Comparison of ENCODE assay signal across 8 mouse cellular contexts in genomic region chr13:113292975-113293706, GRCm38 (mm10). TPM values are rescaled to one million over a fixed set of nuclear protein-coding genes. Genes with fewer than 3 reads are reported as not detected.
DNase-seq lines count a peak whose midpoint lies in the region; ATAC-seq and TF ChIP-seq lines count a peak whose summit lies in the region.

Gene BC067074, plus strand, starts transcription at chr13:113293159.

- no peak within 1 kb of the TSS for H3K27ac ChIP-seq in testis, adult 2 months (ENCODE audit: control insufficient read depth, insufficient read depth, low read depth, low read length)
- H3K27ac ChIP-seq in forebrain, embryonic 12.5 days = no peak within 1 kb of the TSS
- no peak within 1 kb of the TSS for H3K27ac ChIP-seq in hindbrain, postnatal 0 days
- H3K27ac ChIP-seq in liver, postnatal 0 days (ENCODE audit: low read depth) = no peak within 1 kb of the TSS

- H3K27me3 ChIP-seq in testis, adult 2 months (ENCODE audit: control insufficient read depth, insufficient read depth, low read length) = no peaks in the 10 kb centered on the region
- H3K27me3 ChIP-seq in forebrain, embryonic 12.5 days = peaks cover 32% of the 10 kb centered on the region
- no peaks in the 10 kb centered on the region for H3K27me3 ChIP-seq in hindbrain, postnatal 0 days (ENCODE audit: insufficient read depth, low read length)
- H3K27me3 ChIP-seq in liver, postnatal 0 days (ENCODE audit: insufficient read depth, low read length) = peaks cover 27% of the 10 kb centered on the region

- H3K4me1 ChIP-seq in testis, adult 2 months (ENCODE audit: control insufficient read depth, insufficient read depth, low read length) = peaks cover 7% of the 10 kb centered on the region
- H3K4me1 ChIP-seq in forebrain, embryonic 12.5 days = peaks cover 12% of the 10 kb centered on the region
- H3K4me1 ChIP-seq in hindbrain, postnatal 0 days (ENCODE audit: insufficient read depth, low read length) = no peaks in the 10 kb centered on the region
- no peaks in the 10 kb centered on the region for H3K4me1 ChIP-seq in liver, postnatal 0 days (ENCODE audit: insufficient read depth)

- peak within 1 kb of the TSS; percentile 74 for H3K9ac ChIP-seq in forebrain, embryonic 12.5 days
- peak within 1 kb of the TSS; percentile 66 for H3K9ac ChIP-seq in hindbrain, postnatal 0 days (replicated peaks; ENCODE audit: low read length)
- H3K9ac ChIP-seq in liver, postnatal 0 days (replicated peaks) = peak within 1 kb of the TSS; percentile 44; the same call in 1 of the 2 replicates

- no peaks in the 10 kb centered on the region for H3K9me3 ChIP-seq in forebrain, embryonic 12.5 days
- no peaks in the 10 kb centered on the region for H3K9me3 ChIP-seq in hindbrain, postnatal 0 days (ENCODE audit: low read length)
- H3K9me3 ChIP-seq in liver, postnatal 0 days (ENCODE audit: low read length) = no peaks in the 10 kb centered on the region

- TF ChIP-seq POLR2A in testis, adult 2 months (IDR thresholded peaks at IDR 0.05; ENCODE audit: control insufficient read depth, low read depth, low read length) = no peak

- TF ChIP-seq EP300 in liver, postnatal 0 days (IDR thresholded peaks at IDR 0.05; ENCODE audit: low read depth) = no peak

- no peak for DNase-seq in testis, postnatal 14 days (ENCODE audit: low spot score)
- peak; percentile 61 for DNase-seq in hindbrain, postnatal 0 days (ENCODE audit: low spot score)
- DNase-seq in liver, postnatal 0 days = peak; percentile 38
- DNase-seq in ovary, postnatal 36 days (ENCODE audit: low spot score) = peak; percentile 37
- no peak for DNase-seq in c-Kit-positive CD71-positive TER-119-positive erythroid progenitor cells, embryonic 14.5 days (ENCODE audit: low spot score)

- H3K4me3 ChIP-seq in testis, adult 2 months (ENCODE audit: control insufficient read depth, low read depth, low read length) = peak within 1 kb of the TSS; percentile 21
- H3K4me3 ChIP-seq in forebrain, embryonic 12.5 days (replicated peaks) = peak within 1 kb of the TSS; percentile 68
- peak within 1 kb of the TSS; percentile 62 for H3K4me3 ChIP-seq in hindbrain, postnatal 0 days (ENCODE audit: low read length)
- peak within 1 kb of the TSS; percentile 53 for H3K4me3 ChIP-seq in liver, postnatal 0 days (ENCODE audit: low read depth, low read length)

- under 1% methylated on average over 68 of the region's 75 CpGs for WGBS in forebrain, embryonic 12.5 days
- WGBS in hindbrain, postnatal 0 days = 1% methylated on average over 72 of the region's 75 CpGs
- WGBS in liver, postnatal 0 days (ENCODE audit: insufficient replicate concordance) = 4% methylated on average over 36 of the region's 75 CpGs

- H3K36me3 ChIP-seq in testis, adult 2 months (ENCODE audit: control insufficient read depth, insufficient read depth, low read length) = no peaks in the 10 kb centered on the region
- no peaks in the 10 kb centered on the region for H3K36me3 ChIP-seq in forebrain, embryonic 12.5 days (replicated peaks)
- H3K36me3 ChIP-seq in hindbrain, postnatal 0 days (ENCODE audit: insufficient read depth, low read length) = no peaks in the 10 kb centered on the region
- H3K36me3 ChIP-seq in liver, postnatal 0 days (replicated peaks; ENCODE audit: insufficient read depth, low read length) = no peaks in the 10 kb centered on the region

- no peak for TF ChIP-seq CTCF in testis, adult 2 months (IDR thresholded peaks at IDR 0.05; ENCODE audit: control insufficient read depth, insufficient read depth, insufficient replicate concordance, low read depth, low read length)
- TF ChIP-seq CTCF in hindbrain, postnatal 0 days (IDR thresholded peaks at IDR 0.05; ENCODE audit: low read depth) = no peak
- TF ChIP-seq CTCF in liver, postnatal 0 days (IDR thresholded peaks at IDR 0.05; ENCODE audit: low read depth) = no peak

- ATAC-seq in forebrain, embryonic 12.5 days (ENCODE audit: low FRiP score) = peak; percentile 83
- peak; percentile 71 for ATAC-seq in hindbrain, postnatal 0 days
- peak; percentile 27; the same call in 1 of the 2 replicates for ATAC-seq in liver, postnatal 0 days
- no peak for ATAC-seq in CD4-positive, CD25-positive, alpha-beta regulatory T cell, adult 4 months

- peak within 1 kb of the TSS; percentile 92 for H3K4me2 ChIP-seq in forebrain, embryonic 12.5 days
- peak within 1 kb of the TSS; percentile 90 for H3K4me2 ChIP-seq in hindbrain, postnatal 0 days (ENCODE audit: low read depth, low read length)
- peak within 1 kb of the TSS; percentile 81 for H3K4me2 ChIP-seq in liver, postnatal 0 days (ENCODE audit: low read depth, low read length)

RNA-seq across cellular contexts. Expression of gene BC067074, which starts in this region (rescaled TPM):
- polyA plus RNA-seq in testis, adult 2 months (2012; rRNA removed) = 0.27 and 0.37 TPM in 2 replicates
- polyA plus RNA-seq in forebrain, embryonic 12.5 days (2016; fragmentation: Nextera tagmentation; extraction: Ambion mirVana) = 2.0 and 2.2 TPM in 2 replicates
- 2.3 and 3.0 TPM in 2 replicates for total RNA-seq in hindbrain, postnatal 0 days (2014; rRNA removed)
- 1.1 TPM in 2 replicates for polyA plus RNA-seq in hindbrain, postnatal 0 days (2015; fragmentation: Nextera tagmentation; extraction: Ambion mirVana)
- polyA plus RNA-seq in liver, postnatal 0 days (2015; fragmentation: Nextera tagmentation; extraction: Ambion mirVana) = 0.06 and 0.09 TPM in 2 replicates
- not detected for polyA plus RNA-seq in CD4-positive, CD25-positive, alpha-beta regulatory T cell, adult 4 months (2017; shearing (Covaris generic))

Comparison
In these comparisons a context has a peak if more than half of its experiments do, and no peak if none do; other contexts are left out.
1. Peak in DNase-seq, ATAC-seq, H3K4me3 ChIP-seq, H3K9ac ChIP-seq and H3K4me2 ChIP-seq in liver, postnatal 0 days; RNA of the gene not detected or under 1 TPM.
2. DNase-seq: peak in hindbrain, postnatal 0 days (single experiment) and ovary, postnatal 36 days (single experiment); none in testis, postnatal 14 days (single experiment) and c-Kit-positive CD71-positive TER-119-positive erythroid progenitor cells, embryonic 14.5 days (single experiment).
3. Peak in every context shown above with its lines, with median percentiles within 50 percentile points of each other: H3K4me3 ChIP-seq, H3K4me2 ChIP-seq and H3K9ac ChIP-seq.